Mouse (Mus musculus): ENCODE results near the gene Fezf2. TPM values are rescaled to one million over a fixed set of nuclear protein-coding genes. Genes with fewer than 3 reads are reported as not detected.

The Fezf2 gene
- polyA plus RNA-seq, 1 experiment: not detected

GRCm38 (mm10) chr14:12341789-12342457 lies 6.1 kb downstream of the Fezf2 start:
- Histone ChIP-seq H3K36me3 (ENCODE audit: control insufficient read depth, insufficient read depth, low read length) (no peaks in the 10 kb centered on the region), H3K4me3 (ENCODE audit: control insufficient read depth, low read depth, low read length) (no peak overlapping the region), H3K27ac (ENCODE audit: control insufficient read depth, insufficient read depth, low read depth, low read length) (no peak overlapping the region), H3K4me1 (ENCODE audit: control insufficient read depth, insufficient read depth, low read length) (peaks cover 4% of the 10 kb centered on the region; the same call in 1 of the 2 replicates), H3K27me3 (ENCODE audit: control insufficient read depth, insufficient read depth, low read length) (no peaks in the 10 kb centered on the region; the same call in 1 of the 2 replicates)
- TF ChIP-seq CTCF (IDR thresholded peaks at IDR 0.05; ENCODE audit: control insufficient read depth, insufficient read depth, insufficient replicate concordance, low read depth, low read length) (no peak), POLR2A (IDR thresholded peaks at IDR 0.05; ENCODE audit: control insufficient read depth, low read depth, low read length) (no peak)

GRCm38 (mm10) chr14:12341075-12341788 lies 6.8 kb downstream of the Fezf2 start:
- peaks cover 4% of the 10 kb centered on the region; the same call in 1 of the 2 replicates for H3K4me1 ChIP-seq (ENCODE audit: control insufficient read depth, insufficient read depth, low read length)

GRCm38 (mm10) chr14:12340238-12341074 lies 7.5 kb downstream of the Fezf2 start:
- no peak overlapping the region for H3K27ac ChIP-seq (ENCODE audit: control insufficient read depth, insufficient read depth, low read depth, low read length)
- no peak overlapping the region for H3K4me3 ChIP-seq (ENCODE audit: control insufficient read depth, low read depth, low read length)
- no peaks in the 10 kb centered on the region for H3K36me3 ChIP-seq (ENCODE audit: control insufficient read depth, insufficient read depth, low read length)
- TF ChIP-seq POLR2A (IDR thresholded peaks at IDR 0.05; ENCODE audit: control insufficient read depth, low read depth, low read length): no peak
- TF ChIP-seq CTCF (IDR thresholded peaks at IDR 0.05; ENCODE audit: control insufficient read depth, insufficient read depth, insufficient replicate concordance, low read depth, low read length): no peak
- H3K27me3 ChIP-seq (ENCODE audit: control insufficient read depth, insufficient read depth, low read length): no peaks in the 10 kb centered on the region; the same call in 1 of the 2 replicates
- H3K4me1 ChIP-seq (ENCODE audit: control insufficient read depth, insufficient read depth, low read length): peaks cover 2% of the 10 kb centered on the region; the same call in 1 of the 2 replicates

More at GRCm38 (mm10) chr14:12341075-12341788, 6.8 kb downstream of the Fezf2 start:
- TF ChIP-seq CTCF (IDR thresholded peaks at IDR 0.05; ENCODE audit: control insufficient read depth, insufficient read depth, insufficient replicate concordance, low read depth, low read length) (no peak), POLR2A (IDR thresholded peaks at IDR 0.05; ENCODE audit: control insufficient read depth, low read depth, low read length) (no peak)
- Histone ChIP-seq H3K27ac (ENCODE audit: control insufficient read depth, insufficient read depth, low read depth, low read length) (no peak overlapping the region), H3K4me3 (ENCODE audit: control insufficient read depth, low read depth, low read length) (no peak overlapping the region), H3K27me3 (ENCODE audit: control insufficient read depth, insufficient read depth, low read length) (no peaks in the 10 kb centered on the region; the same call in 1 of the 2 replicates), H3K36me3 (ENCODE audit: control insufficient read depth, insufficient read depth, low read length) (no peaks in the 10 kb centered on the region)

GRCm38 (mm10) chr14:12338811-12339565 lies 9.0 kb downstream of the Fezf2 start:
- Histone ChIP-seq H3K27me3 (ENCODE audit: control insufficient read depth, insufficient read depth, low read length) (no peaks in the 10 kb centered on the region; the same call in 1 of the 2 replicates), H3K4me1 (ENCODE audit: control insufficient read depth, insufficient read depth, low read length) (peaks cover 4% of the 10 kb centered on the region), H3K4me3 (ENCODE audit: control insufficient read depth, low read depth, low read length) (no peak overlapping the region), H3K36me3 (ENCODE audit: control insufficient read depth, insufficient read depth, low read length) (no peaks in the 10 kb centered on the region), H3K27ac (ENCODE audit: control insufficient read depth, insufficient read depth, low read depth, low read length) (no peak overlapping the region)
- TF ChIP-seq CTCF (IDR thresholded peaks at IDR 0.05; ENCODE audit: control insufficient read depth, insufficient read depth, insufficient replicate concordance, low read depth, low read length): no peak
- no peak for TF ChIP-seq POLR2A (IDR thresholded peaks at IDR 0.05; ENCODE audit: control insufficient read depth, low read depth, low read length)

- no peak for TF ChIP-seq POLR2A (IDR thresholded peaks at IDR 0.05; ENCODE audit: control insufficient read depth, low read depth, low read length)
- TF ChIP-seq CTCF (IDR thresholded peaks at IDR 0.05; ENCODE audit: control insufficient read depth, insufficient read depth, insufficient replicate concordance, low read depth, low read length): no peak
- Histone ChIP-seq H3K4me1 (ENCODE audit: control insufficient read depth, insufficient read depth, low read length) (peaks cover 4% of the 10 kb centered on the region), H3K27ac (ENCODE audit: control insufficient read depth, insufficient read depth, low read depth, low read length) (no peak overlapping the region), H3K36me3 (ENCODE audit: control insufficient read depth, insufficient read depth, low read length) (no peaks in the 10 kb centered on the region), H3K27me3 (ENCODE audit: control insufficient read depth, insufficient read depth, low read length) (no peaks in the 10 kb centered on the region), H3K4me3 (ENCODE audit: control insufficient read depth, low read depth, low read length) (no peak overlapping the region)
These were observed 9.8 kb downstream of the Fezf2 start for GRCm38 (mm10) chr14:12337998-12338809.

- Histone ChIP-seq H3K27ac (ENCODE audit: control insufficient read depth, insufficient read depth, low read depth, low read length) (no peak overlapping the region), H3K36me3 (ENCODE audit: control insufficient read depth, insufficient read depth, low read length) (no peaks in the 10 kb centered on the region), H3K4me3 (ENCODE audit: control insufficient read depth, low read depth, low read length) (no peak overlapping the region), H3K4me1 (ENCODE audit: control insufficient read depth, insufficient read depth, low read length) (peaks cover 4% of the 10 kb centered on the region), H3K27me3 (ENCODE audit: control insufficient read depth, insufficient read depth, low read length) (no peaks in the 10 kb centered on the region)
- no peak for TF ChIP-seq POLR2A (IDR thresholded peaks at IDR 0.05; ENCODE audit: control insufficient read depth, low read depth, low read length)
- TF ChIP-seq CTCF (IDR thresholded peaks at IDR 0.05; ENCODE audit: control insufficient read depth, insufficient read depth, insufficient replicate concordance, low read depth, low read length): no peak
These were observed 10.5 kb downstream of the Fezf2 start for GRCm38 (mm10) chr14:12337421-12337997.

Measured in testis, adult 2 months (tissue).